Mouse (Mus musculus) liver, embryonic 14.5 days (tissue): Measurements from ENCODE around the gene Gcfc2.

Experiments
- CTCF ChIP-seq: IDR thresholded peaks from 2 replicates; pipeline ENCODE4 v1.5.1; 2016; ENCODE audit warnings: antibody characterized with exemption, low read depth, control low read depth
- EP300 ChIP-seq: IDR thresholded peaks from 2 replicates; pipeline ENCODE4 v1.6.1; 2016; ENCODE audit warnings: antibody characterized with exemption, low read depth

DNA sequence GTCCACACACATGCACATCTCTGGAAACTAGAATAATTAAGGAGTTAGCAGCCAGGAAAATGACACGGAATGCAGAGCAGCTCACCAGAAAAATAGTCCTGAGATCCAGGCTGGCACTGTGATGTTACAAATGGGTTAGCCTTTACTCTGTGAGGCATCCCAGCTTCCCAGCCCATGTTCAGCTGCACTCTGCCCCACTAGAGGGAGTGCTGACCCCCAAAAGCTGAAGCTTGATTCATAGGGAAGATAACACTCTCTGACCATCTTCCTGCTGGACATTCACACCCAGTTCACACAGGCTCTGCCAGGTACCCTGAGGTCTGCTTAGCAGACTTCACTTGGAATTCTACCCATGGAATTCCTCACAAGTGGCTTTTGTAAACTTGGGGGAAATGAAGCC is 36.8 kb downstream of the Gcfc2 start:
- TF ChIP-seq EP300, result no peak
- TF ChIP-seq CTCF, result no peak
